Comparison of ENCODE assay signal across 8 mouse cellular contexts in the genomic region with DNA sequence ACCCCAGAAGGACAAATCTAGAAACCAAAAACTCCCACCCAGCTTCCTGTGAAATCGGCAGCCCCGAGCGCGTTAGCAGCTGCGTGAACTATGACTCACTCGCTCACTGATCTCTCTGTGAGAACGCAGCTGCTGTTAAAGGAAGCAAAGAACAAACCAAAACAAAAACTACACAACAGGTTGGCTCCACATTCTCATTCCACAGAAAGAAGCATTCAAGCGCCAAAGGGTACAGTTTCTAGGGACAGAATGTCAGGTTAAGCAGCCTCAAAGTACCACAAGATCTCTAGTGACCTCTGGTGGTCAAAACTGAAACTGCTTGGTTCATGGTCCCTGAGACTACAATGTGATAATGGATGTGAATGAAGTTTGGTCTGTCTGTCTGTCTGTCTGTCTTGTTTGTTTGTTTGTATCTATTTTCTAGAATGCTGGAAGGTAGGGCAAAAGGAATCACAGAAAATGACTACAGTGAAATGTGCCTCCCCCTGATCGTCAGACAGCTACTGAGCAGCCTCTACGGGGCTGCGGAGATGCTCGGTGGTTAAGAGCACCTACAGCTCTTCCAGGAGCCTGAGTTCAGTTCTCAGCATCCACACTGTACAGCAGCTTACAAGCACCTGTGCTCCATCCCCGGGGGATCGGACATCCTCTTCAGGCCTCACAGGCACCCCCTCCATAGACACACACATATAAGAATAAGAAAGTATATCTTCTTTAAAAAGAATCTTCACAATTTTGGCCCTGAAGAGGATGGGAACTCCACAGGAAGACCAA. TPM values are rescaled to one million over a fixed set of nuclear protein-coding genes. Genes with fewer than 3 reads are reported as not detected.
DNase-seq lines count a peak whose midpoint lies in the region; ATAC-seq and TF ChIP-seq lines count a peak whose summit lies in the region.

No protein-coding gene starts in this region.

- H3K9ac ChIP-seq in forebrain, embryonic 11.5 days (ENCODE audit: low read length): no peak overlapping the region
- peak overlapping the region; percentile 1; the same call in 1 of the 2 replicates for H3K9ac ChIP-seq in liver, postnatal 0 days (replicated peaks)
- no peak overlapping the region for H3K9ac ChIP-seq in neural tube, embryonic 13.5 days

- no peak for TF ChIP-seq EP300 in liver, postnatal 0 days (IDR thresholded peaks at IDR 0.05; ENCODE audit: low read depth)

- H3K27me3 ChIP-seq in forebrain, embryonic 11.5 days (ENCODE audit: control insufficient read depth, insufficient read depth, low read length): no peaks in the 10 kb centered on the region
- no peaks in the 10 kb centered on the region for H3K27me3 ChIP-seq in liver, postnatal 0 days (ENCODE audit: insufficient read depth, low read length)
- H3K27me3 ChIP-seq in neural tube, embryonic 13.5 days: no peaks in the 10 kb centered on the region

- no peak overlapping the region for H3K27ac ChIP-seq in forebrain, embryonic 11.5 days (ENCODE audit: low read depth, low read length)
- no peak overlapping the region for H3K27ac ChIP-seq in liver, postnatal 0 days (ENCODE audit: low read depth)
- H3K27ac ChIP-seq in neural tube, embryonic 13.5 days (replicated peaks): no peak overlapping the region

- H3K4me2 ChIP-seq in forebrain, embryonic 11.5 days (ENCODE audit: low read depth, low read length, severe bottlenecking): peak overlapping the region; percentile 29; the same call in 1 of the 2 replicates
- H3K4me2 ChIP-seq in liver, postnatal 0 days (ENCODE audit: low read depth, low read length): peak overlapping the region; percentile 56
- H3K4me2 ChIP-seq in neural tube, embryonic 13.5 days: peak overlapping the region; percentile 36; the same call in 1 of the 2 replicates

- WGBS in forebrain, embryonic 11.5 days: 66% methylated on average over 14 of the region's 14 CpGs
- WGBS in liver, postnatal 0 days (ENCODE audit: insufficient replicate concordance): 41% methylated on average over 14 of the region's 14 CpGs
- 64% methylated on average over 14 of the region's 14 CpGs for WGBS in neural tube, embryonic 13.5 days

- peak; percentile 66 for DNase-seq in MEL-GATA-1-ER (ENCODE audit: extremely low read depth, low read depth)
- peak; percentile 74 for DNase-seq in c-Kit-positive CD71-positive TER-119-positive erythroid progenitor cells, embryonic 14.5 days (ENCODE audit: low spot score)
- peak; percentile 71 for DNase-seq in forebrain, embryonic 11.5 days (ENCODE audit: low spot score)
- DNase-seq in heart, postnatal 4 days: peak; percentile 81
- peak; percentile 52 to 93 for DNase-seq in layer of hippocampus, adult 18-20 months (ENCODE audit: low spot score in 2 of 2)
- DNase-seq in liver, postnatal 0 days: peak; percentile 70
- peak; percentile 66 for DNase-seq in testis, postnatal 14 days (ENCODE audit: low spot score)

- no peaks in the 10 kb centered on the region for H3K4me1 ChIP-seq in forebrain, embryonic 11.5 days (replicated peaks; ENCODE audit: control insufficient read depth, insufficient read depth, low read length)
- H3K4me1 ChIP-seq in liver, postnatal 0 days (ENCODE audit: insufficient read depth): no peaks in the 10 kb centered on the region
- no peaks in the 10 kb centered on the region for H3K4me1 ChIP-seq in neural tube, embryonic 13.5 days (replicated peaks)

- H3K36me3 ChIP-seq in forebrain, embryonic 11.5 days (ENCODE audit: control insufficient read depth, insufficient read depth, low read length): no peaks in the 10 kb centered on the region
- H3K36me3 ChIP-seq in liver, postnatal 0 days (replicated peaks; ENCODE audit: insufficient read depth, low read length): no peaks in the 10 kb centered on the region
- H3K36me3 ChIP-seq in neural tube, embryonic 13.5 days: no peaks in the 10 kb centered on the region

- no peak overlapping the region for H3K4me3 ChIP-seq in forebrain, embryonic 11.5 days (ENCODE audit: low read depth, low read length)
- peak overlapping the region; percentile 14; the same call in 1 of the 2 replicates for H3K4me3 ChIP-seq in liver, postnatal 0 days (ENCODE audit: low read depth, low read length)
- H3K4me3 ChIP-seq in neural tube, embryonic 13.5 days: no peak overlapping the region

- no peaks in the 10 kb centered on the region for H3K9me3 ChIP-seq in forebrain, embryonic 11.5 days (ENCODE audit: control insufficient read depth, low read length)
- H3K9me3 ChIP-seq in liver, postnatal 0 days (ENCODE audit: low read length): no peaks in the 10 kb centered on the region
- H3K9me3 ChIP-seq in neural tube, embryonic 13.5 days: no peaks in the 10 kb centered on the region

- no peak; the same call in 1 of the 2 replicates for ATAC-seq in forebrain, embryonic 11.5 days (replicated peaks; ENCODE audit: low FRiP score)
- peak; percentile 60 for ATAC-seq in liver, postnatal 0 days
- no peak for ATAC-seq in neural tube, embryonic 13.5 days (ENCODE audit: low read depth)

- TF ChIP-seq CTCF in liver, postnatal 0 days (IDR thresholded peaks at IDR 0.05; ENCODE audit: low read depth): peak; percentile 97

RNA-seq across cellular contexts. Expression of a gene that starts 13.3 kb away (rescaled TPM):
- polyA plus RNA-seq in forebrain, embryonic 11.5 days (2014; fragmentation: Nextera tagmentation; extraction: Ambion mirVana): 0.49 and 0.85 TPM in 2 replicates
- total RNA-seq in heart, postnatal 4 days (2021): not detected
- under 1 TPM; 0.13 to 0.35 TPM for total RNA-seq in layer of hippocampus, adult 18-20 months (2021)
- not detected in 2 replicates for polyA plus RNA-seq in liver, postnatal 0 days (2015; fragmentation: Nextera tagmentation; extraction: Ambion mirVana)
- 0.32 TPM in 1 of 2 replicates, not detected in the other for polyA plus RNA-seq in neural tube, embryonic 13.5 days (2015; fragmentation: Nextera tagmentation; extraction: Ambion mirVana)

RNA-seq across cellular contexts. Expression of a gene that starts 37.4 kb away (rescaled TPM):
- 5.9 and 6.0 TPM in 2 replicates for polyA plus RNA-seq in forebrain, embryonic 11.5 days (2014; fragmentation: Nextera tagmentation; extraction: Ambion mirVana)
- 1 to 10 TPM; 4.0 to 4.1 TPM for total RNA-seq in heart, postnatal 4 days (2021)
- total RNA-seq in layer of hippocampus, adult 18-20 months (2021): 10 to 100 TPM; 35.2 to 36.6 TPM
- 9.0 and 14.6 TPM in 2 replicates for polyA plus RNA-seq in liver, postnatal 0 days (2015; fragmentation: Nextera tagmentation; extraction: Ambion mirVana)
- polyA plus RNA-seq in neural tube, embryonic 13.5 days (2015; fragmentation: Nextera tagmentation; extraction: Ambion mirVana): 6.5 and 8.7 TPM in 2 replicates
